Mouse (Mus musculus) urinary bladder, postnatal 25 days (tissue): ENCODE results near the gene Nolc1.
"Not testable (repeated sequence)": the region's sequence is repeated elsewhere in the genome, so short reads cannot be mapped to it uniquely, and the experiment has no call there.

Source experiments
- DNase-seq: peaks from one replicate; pipeline ENCODE4 v3.0.0; 2022; ENCODE audit warnings: low spot score

The Nolc1 gene

GRCm38 (mm10) chr19:46094144-46094543 is 18.5 kb downstream of the Nolc1 start:
- DNase-seq: no peak

GRCm38 (mm10) chr19:46095291-46095690 is 19.6 kb downstream of the Nolc1 start:
- DNase-seq: no peak

- no peak for DNase-seq
These were observed 20.7 kb downstream of the Nolc1 start for GRCm38 (mm10) chr19:46096396-46096795.

- DNase-seq: no peak
These were observed 23.9 kb downstream of the Nolc1 start for GRCm38 (mm10) chr19:46099561-46099960.

- no peak for DNase-seq
These were observed 27.9 kb downstream of the Nolc1 start for GRCm38 (mm10) chr19:46103437-46104186.

- DNase-seq: no peak
These were observed 28.5 kb downstream of the Nolc1 start for GRCm38 (mm10) chr19:46104187-46104557.

GRCm38 (mm10) chr19:46110214-46110613 is 34.6 kb downstream of the Nolc1 start:
- DNase-seq: no peak

GRCm38 (mm10) chr19:46110781-46111180 is 35.1 kb downstream of the Nolc1 start:
- no peak for DNase-seq

GRCm38 (mm10) chr19:46114617-46115016 is 39.0 kb downstream of the Nolc1 start:
- DNase-seq: no peak

- DNase-seq: no peak
These were observed 43.8 kb downstream of the Nolc1 start for GRCm38 (mm10) chr19:46119458-46119857.

- no peak for DNase-seq
These were observed 45.2 kb downstream of the Nolc1 start for GRCm38 (mm10) chr19:46120872-46121271.

- no peak for DNase-seq
These were observed 48.2 kb downstream of the Nolc1 start for GRCm38 (mm10) chr19:46123876-46124275.

- no peak for DNase-seq
These were observed 49.0 kb downstream of the Nolc1 start for GRCm38 (mm10) chr19:46124651-46125050.

GRCm38 (mm10) chr19:46126301-46126700 is 50.6 kb downstream of the Nolc1 start:
- DNase-seq: no peak

- DNase-seq: not testable (repeated sequence)
These were observed 54.1 kb downstream of the Nolc1 start for GRCm38 (mm10) chr19:46129737-46130136.

- DNase-seq: no peak
These were observed 55.6 kb downstream of the Nolc1 start for GRCm38 (mm10) chr19:46131283-46131682.

GRCm38 (mm10) chr19:46131694-46132525 is 56.2 kb downstream of the Nolc1 start, which contains the start of gene Elovl3:
Gene Elovl3 (plus strand): TSS chr19:46131897.
- no peak for DNase-seq

GRCm38 (mm10) chr19:46132577-46132976 is 56.9 kb downstream of the Nolc1 start:
- DNase-seq: no peak
